ENCODE assay signal across 9 mouse cellular contexts in the genomic region with DNA sequence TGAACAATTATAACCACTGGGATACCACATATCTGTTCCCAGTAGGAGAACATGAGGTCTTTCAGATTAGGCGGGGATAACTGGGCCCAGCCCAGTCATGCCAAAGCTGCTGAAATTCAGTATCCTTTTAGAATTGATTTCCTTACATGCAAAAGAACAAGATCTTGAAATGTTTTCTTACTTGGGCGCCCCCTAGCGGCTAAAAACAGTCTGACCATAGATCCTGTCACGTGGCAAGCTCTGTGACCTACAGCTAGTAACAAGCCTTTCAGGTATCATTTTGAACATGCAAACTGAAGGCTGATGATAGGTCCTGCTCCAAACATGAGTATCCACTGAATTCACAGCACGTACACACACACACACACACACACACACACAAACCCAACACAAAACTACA. TPM values are rescaled to one million over a fixed set of nuclear protein-coding genes. Genes with fewer than 3 reads are reported as not detected.
DNase-seq lines count a peak whose midpoint lies in the region; ATAC-seq lines count a peak whose summit lies in the region.
"Had no signal": no experiment of that assay in that cellular context is flagged by ENCODE, and none has a peak within 500 bp of the region (broad histone marks: within the 10 kb centered on the region; RNA-seq: fewer than 3 reads in every experiment).

No protein-coding gene starts in this region.

- DNase-seq in cerebellum, adult 11 months = peak; percentile 73
- peak; percentile 78 for DNase-seq in ES-CJ7 (ENCODE audit: low read depth, low spot score)
- peak; percentile 77 to 82 for DNase-seq in cerebellum, adult 18-20 months
- DNase-seq in gastrocnemius, postnatal 10 days = peak; percentile 75
- DNase-seq in layer of hippocampus, adult 9-10 months (ENCODE audit: low spot score) = peak; percentile 69
- peak; percentile 94 for DNase-seq in lung, postnatal 36 days
- peak; percentile 72 to 80 for DNase-seq in spleen, postnatal 36 days (ENCODE audit: low spot score in 2 of 2)

- no peak for ATAC-seq in cerebellum, adult (ENCODE audit: insufficient number of reproducible peaks, low FRiP score, low TSS enrichment)

RNA-seq across cellular contexts. Expression of a gene that starts 7.1 kb away (rescaled TPM):
- 1 to 10 TPM; 2.4 TPM for total RNA-seq in gastrocnemius, postnatal 10 days (2021)

RNA-seq across cellular contexts. Expression of a gene that starts 11.7 kb away (rescaled TPM):
- total RNA-seq in gastrocnemius, postnatal 10 days (2021) = 10 to 100 TPM in 1 of 2 experiments, 1 to 10 TPM in 1; 8.7 to 11.1 TPM

RNA-seq across cellular contexts. Expression of a gene that starts 25.8 kb away (rescaled TPM):
- 10 to 100 TPM; 54.2 to 55.4 TPM for total RNA-seq in gastrocnemius, postnatal 10 days (2021)

RNA-seq across cellular contexts. Expression of a gene that starts 35.7 kb away (rescaled TPM):
- 1 to 10 TPM; 2.8 to 3.3 TPM for total RNA-seq in gastrocnemius, postnatal 10 days (2021)

RNA-seq across cellular contexts. Expression of a gene that starts 38.5 kb away (rescaled TPM):
- not detected for total RNA-seq in gastrocnemius, postnatal 10 days (2021)
- total RNA-seq: layer of hippocampus, postnatal 36 days had no signal
